Mouse (Mus musculus) ES-Bruce4 (cell line): Measurements from ENCODE around the gene Slc15a1.

Experiments
- CTCF ChIP-seq: IDR thresholded peaks from one replicate; pipeline ENCODE4 v1.8.1; 2011; ENCODE audit warnings: low read depth, low read length
- EP300 ChIP-seq: IDR thresholded peaks from 2 replicates; pipeline ENCODE4 v1.6.1; 2011; ENCODE audit warnings: low read depth, low read length; ENCODE audit not compliant: insufficient read depth
- POLR2A ChIP-seq: IDR thresholded peaks from one replicate; pipeline ENCODE4 v1.8.1; 2011; ENCODE audit warnings: low read length; ENCODE audit not compliant: insufficient read depth

- no peak for TF ChIP-seq EP300
- no peak for TF ChIP-seq POLR2A
- no peak for TF ChIP-seq CTCF
Observed at GRCm38 (mm10) chr14:121428148-121428547, 76.9 kb downstream of the Slc15a1 start.
